ENCODE assay signal across 8 mouse cellular contexts in genomic region chr14:47417775-47418665, GRCm38 (mm10). TPM values are rescaled to one million over a fixed set of nuclear protein-coding genes. Genes with fewer than 3 reads are reported as not detected.
DNase-seq lines count a peak whose midpoint lies in the region; ATAC-seq lines count a peak whose summit lies in the region.

Gene Dlgap5, minus strand, starts transcription at chr14:47418407.

- peak within 1 kb of the TSS; percentile 43 for H3K9ac ChIP-seq in hindbrain, embryonic 14.5 days

- DNase-seq in R1 (ENCODE audit: low read depth, low spot score), result peak; percentile 97
- DNase-seq in cerebellum, postnatal 25 days, result peak; percentile 91 to 93
- peak; percentile 72 to 82 for DNase-seq in frontal cortex, postnatal 25 days (ENCODE audit: low spot score in 2 of 2)
- peak; percentile 93 for DNase-seq in hindbrain, embryonic 14.5 days (ENCODE audit: low spot score)
- DNase-seq in layer of hippocampus, postnatal 36 days, result peak; percentile 86 to 88
- DNase-seq in lung, postnatal 36 days, result peak; percentile 96
- peak; percentile 97 for DNase-seq in retina, postnatal 1 day
- peak; percentile 83 to 89 for DNase-seq in urinary bladder, adult 18-20 months (ENCODE audit: low spot score in 2 of 2)

- no peaks in the 10 kb centered on the region for H3K9me3 ChIP-seq in hindbrain, embryonic 14.5 days (ENCODE audit: control insufficient read depth, low read length)

- 0 out of 2 replicates have a peak, but pooled peaks cover 8% of the 10 kb centered on the region for H3K4me1 ChIP-seq in hindbrain, embryonic 14.5 days (replicated peaks; ENCODE audit: control insufficient read depth, insufficient read depth, low read length)

- H3K27me3 ChIP-seq in hindbrain, embryonic 14.5 days (ENCODE audit: control insufficient read depth, insufficient read depth, low read length), result no peaks in the 10 kb centered on the region

- WGBS in hindbrain, embryonic 14.5 days, result 2% methylated on average over 36 of the region's 36 CpGs

- peak within 1 kb of the TSS; percentile 38 for H3K4me3 ChIP-seq in hindbrain, embryonic 14.5 days (replicated peaks; ENCODE audit: low read length)

- peak; percentile 98 for ATAC-seq in hindbrain, embryonic 14.5 days (ENCODE audit: low FRiP score)

- no peaks in the 10 kb centered on the region for H3K36me3 ChIP-seq in hindbrain, embryonic 14.5 days (replicated peaks; ENCODE audit: control insufficient read depth, insufficient read depth)

- H3K27ac ChIP-seq in hindbrain, embryonic 14.5 days, result no peak within 1 kb of the TSS

- H3K4me2 ChIP-seq in hindbrain, embryonic 14.5 days (replicated peaks), result peak within 1 kb of the TSS; percentile 55

RNA-seq across cellular contexts. Expression of gene Dlgap5, which starts in this region (rescaled TPM):
- polyA plus RNA-seq in hindbrain, embryonic 14.5 days (2014; fragmentation: Nextera tagmentation; extraction: Ambion mirVana), result 6.3 and 7.6 TPM in 2 replicates
- total RNA-seq in layer of hippocampus, postnatal 36 days (2021), result under 1 TPM; 0.37 to 0.86 TPM

Comparison
In these comparisons a context has a peak if more than half of its experiments do, and no peak if none do; other contexts are left out.
1. Peak in DNase-seq in layer of hippocampus, postnatal 36 days; RNA of the gene not detected or under 1 TPM.